Mouse (Mus musculus): ENCODE measurements around the gene Arap2. TPM values are rescaled to one million over a fixed set of nuclear protein-coding genes. Genes with fewer than 3 reads are reported as not detected.

The Arap2 gene
- polyA plus RNA-seq (2012): not detected in 2 replicates

- no peak for TF ChIP-seq GATA1 (IDR thresholded peaks at IDR 0.05; ENCODE audit: low read length)
Observed at GRCm38 (mm10) chr5:62765784-62766701, at the start of gene Arap2. Arap2 (minus strand) TSS chr5:62766159.

- TF ChIP-seq GATA1 (IDR thresholded peaks at IDR 0.05; ENCODE audit: low read length): no peak
Observed at GRCm38 (mm10) chr5:62815741-62816140, 49.8 kb upstream of the Arap2 start.

DNA sequence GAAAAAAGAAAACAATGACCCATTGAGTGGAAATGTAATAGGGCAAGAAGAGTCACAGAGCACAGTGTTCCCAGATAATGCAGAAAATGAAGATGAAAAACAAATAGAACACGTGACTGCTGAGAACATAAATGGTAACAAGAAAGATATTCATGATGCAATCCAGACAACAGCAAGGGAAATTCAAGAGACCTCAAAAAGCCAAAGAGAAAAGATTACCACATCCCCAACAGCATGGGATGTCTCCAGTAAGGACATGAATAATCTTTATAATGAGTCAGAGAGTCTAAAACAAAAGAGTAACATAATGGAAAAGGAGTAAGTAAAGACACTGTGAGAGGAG lies 48.1 kb upstream of the Arap2 start:
- TF ChIP-seq GATA1 (IDR thresholded peaks at IDR 0.05; ENCODE audit: low read length): no peak

- no peak for TF ChIP-seq GATA1 (IDR thresholded peaks at IDR 0.05; ENCODE audit: low read length)
Observed at GRCm38 (mm10) chr5:62813402-62814071, 47.6 kb upstream of the Arap2 start, which contains the start of gene Dthd1. Dthd1 (plus strand) TSS chr5:62813823.

- no peak for TF ChIP-seq GATA1 (IDR thresholded peaks at IDR 0.05; ENCODE audit: low read length)
Observed at GRCm38 (mm10) chr5:62792776-62793175, 26.8 kb upstream of the Arap2 start.

GRCm38 (mm10) chr5:62790921-62791564 lies 25.1 kb upstream of the Arap2 start:
- TF ChIP-seq GATA1 (IDR thresholded peaks at IDR 0.05; ENCODE audit: low read length): no peak

- no peak for TF ChIP-seq GATA1 (IDR thresholded peaks at IDR 0.05; ENCODE audit: low read length)
Observed at GRCm38 (mm10) chr5:62786809-62787208, 20.9 kb upstream of the Arap2 start.

DNA sequence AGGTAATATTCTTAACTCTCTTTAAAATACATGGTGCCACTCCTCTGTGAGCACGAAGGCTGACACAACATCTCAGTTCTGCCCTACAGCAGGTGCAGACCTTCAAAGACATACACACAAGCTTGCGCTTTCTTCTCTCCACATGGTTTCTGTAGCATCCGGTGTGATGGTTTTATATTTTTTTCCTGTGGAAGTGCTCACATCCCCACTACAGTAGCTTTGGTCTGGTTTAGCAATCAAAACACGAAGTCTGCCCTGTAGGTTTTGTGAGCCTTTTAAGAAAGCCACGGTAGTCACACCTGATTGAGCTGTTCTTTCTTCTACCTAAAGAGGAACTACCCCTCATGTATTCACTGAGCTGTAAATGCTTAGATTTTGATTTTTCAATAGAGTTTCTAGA lies 12.7 kb upstream of the Arap2 start:
- no peak for TF ChIP-seq GATA1 (IDR thresholded peaks at IDR 0.05; ENCODE audit: low read length)

GRCm38 (mm10) chr5:62777804-62778203 lies 11.8 kb upstream of the Arap2 start:
- TF ChIP-seq GATA1 (IDR thresholded peaks at IDR 0.05; ENCODE audit: low read length): no peak

DNA sequence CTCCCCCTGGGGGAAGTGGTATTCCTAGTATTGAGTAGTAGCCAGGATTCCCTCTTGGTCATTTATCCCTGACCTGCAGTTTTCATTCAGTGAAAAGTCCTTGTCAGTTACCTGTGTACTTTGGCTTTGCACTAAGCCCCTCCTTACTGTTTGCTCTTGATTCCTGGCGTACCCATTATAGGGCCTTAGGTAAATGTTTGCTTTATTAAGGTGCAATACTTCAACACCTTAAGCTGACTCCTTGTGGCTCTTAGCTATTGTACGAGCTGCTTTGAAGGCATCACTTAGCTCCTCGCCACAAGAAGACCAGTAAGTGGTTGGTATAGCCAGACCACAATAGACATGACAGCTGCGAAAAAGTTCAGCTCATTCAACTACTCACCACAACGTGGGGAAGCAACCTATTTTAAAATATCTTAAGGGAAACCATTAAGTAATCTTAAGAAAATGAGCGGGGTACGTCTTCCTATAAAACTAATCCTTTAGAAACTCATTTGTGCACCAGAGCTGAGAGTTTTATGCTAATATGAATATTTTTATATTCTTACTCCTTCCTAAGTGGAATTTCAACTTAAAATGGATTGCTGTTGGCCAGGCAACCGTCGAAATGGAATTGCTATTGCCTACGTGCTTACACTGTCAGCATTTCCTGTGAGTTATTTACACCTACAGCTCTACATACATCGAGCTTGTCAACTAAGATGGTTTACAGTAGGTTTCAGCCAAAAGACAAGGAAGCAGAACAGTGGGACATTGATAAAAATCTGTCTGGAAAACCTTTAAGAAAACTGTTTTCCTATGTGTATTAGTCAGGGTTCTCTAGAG lies 6.0 kb upstream of the Arap2 start:
- TF ChIP-seq GATA1 (IDR thresholded peaks at IDR 0.05; ENCODE audit: low read length): no peak

- TF ChIP-seq GATA1 (IDR thresholded peaks at IDR 0.05; ENCODE audit: low read length): no peak
Observed at GRCm38 (mm10) chr5:62765459-62765783, 538 bp downstream of the Arap2 start.

- no peak for TF ChIP-seq GATA1 (IDR thresholded peaks at IDR 0.05; ENCODE audit: low read length)
Observed at GRCm38 (mm10) chr5:62764161-62764560, 1.8 kb downstream of the Arap2 start.

DNA sequence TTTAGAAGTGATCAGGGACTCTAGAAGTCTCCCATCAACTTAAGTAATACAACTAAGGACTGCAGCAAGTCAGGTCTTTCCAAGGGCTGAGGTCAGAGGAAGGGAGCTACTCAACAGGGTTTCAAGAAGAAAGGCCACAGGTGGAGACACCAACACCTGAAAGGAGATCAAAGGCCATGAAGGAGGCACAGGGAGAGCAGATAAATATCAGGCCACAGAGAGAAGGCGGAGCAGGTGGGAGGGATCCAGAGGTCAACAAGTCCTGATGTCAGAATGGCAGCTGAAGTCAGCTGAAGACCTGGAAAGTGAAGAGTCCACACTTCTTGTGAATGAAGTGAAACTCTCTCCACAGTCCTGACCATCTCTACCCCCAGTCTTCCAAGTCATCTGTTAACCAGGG lies 2.9 kb downstream of the Arap2 start:
- TF ChIP-seq GATA1 (IDR thresholded peaks at IDR 0.05; ENCODE audit: low read length): no peak

- TF ChIP-seq GATA1 (IDR thresholded peaks at IDR 0.05; ENCODE audit: low read length): no peak
Observed at GRCm38 (mm10) chr5:62762298-62762960, 3.5 kb downstream of the Arap2 start.
